Mouse (Mus musculus): Measurements from ENCODE around the gene Mpped2.

Gene Mpped2

DNA sequence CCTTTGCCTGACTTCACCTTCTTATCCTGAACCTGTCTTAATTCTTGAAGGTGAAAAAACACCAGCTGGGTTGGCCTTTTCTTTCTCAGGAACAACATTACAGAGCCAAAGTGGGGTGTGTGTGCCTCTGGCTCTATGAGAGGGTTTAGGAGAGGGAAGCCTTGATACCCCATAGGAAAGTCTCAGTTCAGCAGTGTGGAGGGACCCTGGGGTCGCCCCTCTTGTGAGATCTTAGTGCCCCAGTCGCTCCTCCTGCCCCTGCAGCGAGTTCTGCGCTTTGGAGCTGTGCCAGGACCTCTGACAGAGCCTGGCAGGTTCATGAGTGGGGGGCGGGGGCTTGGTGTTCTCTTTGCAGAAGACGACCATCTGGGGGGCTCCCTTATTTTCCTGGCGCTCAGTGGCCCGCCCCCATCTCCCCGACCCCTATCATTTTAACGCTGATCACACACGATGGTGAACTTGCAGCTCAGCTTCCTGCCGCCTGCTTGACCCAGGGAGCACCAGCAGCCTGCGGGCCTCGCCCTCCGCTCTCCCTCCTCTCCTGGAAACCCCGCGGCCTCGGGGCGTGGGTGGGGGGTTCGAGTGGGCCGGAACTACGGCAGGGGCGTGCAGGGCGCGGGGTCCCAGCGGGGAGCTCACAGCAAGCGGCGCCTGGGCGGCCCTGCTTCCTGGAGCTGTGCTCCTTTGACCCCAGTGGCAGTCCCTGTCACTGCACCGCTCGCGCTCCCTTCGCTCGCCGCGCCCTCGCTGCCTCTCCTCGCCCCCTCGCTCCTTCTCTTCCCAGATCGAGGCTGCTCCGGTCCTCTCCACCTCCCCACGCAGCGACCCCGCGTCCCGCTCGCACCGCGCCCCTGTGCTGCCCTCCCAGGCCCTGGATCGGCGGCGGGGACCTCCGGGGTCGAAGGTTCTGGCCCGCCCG, at the start of gene Mpped2:
Gene Mpped2 (plus strand): TSS at position 487 of the 919 bp plus-strand sequence.
- DNase-seq, result no peak

GRCm38 (mm10) chr2:106644782-106645181, 48.3 kb upstream of the Mpped2 start:
- no peak for DNase-seq

- no peak for DNase-seq
Measured at GRCm38 (mm10) chr2:106649686-106650570, 43.1 kb upstream of the Mpped2 start.

- DNase-seq, result no peak
Measured at GRCm38 (mm10) chr2:106652151-106652550, 40.9 kb upstream of the Mpped2 start.

- no peak for DNase-seq
Measured at GRCm38 (mm10) chr2:106652741-106653140, 40.3 kb upstream of the Mpped2 start.

- DNase-seq, result no peak
Measured at GRCm38 (mm10) chr2:106653261-106653660, 39.8 kb upstream of the Mpped2 start.

- no peak for DNase-seq
Measured at GRCm38 (mm10) chr2:106655271-106655670, 37.8 kb upstream of the Mpped2 start.

- no peak for DNase-seq
Measured at GRCm38 (mm10) chr2:106665271-106665670, 27.8 kb upstream of the Mpped2 start.

GRCm38 (mm10) chr2:106674319-106674718, 18.8 kb upstream of the Mpped2 start:
- DNase-seq, result no peak

DNA sequence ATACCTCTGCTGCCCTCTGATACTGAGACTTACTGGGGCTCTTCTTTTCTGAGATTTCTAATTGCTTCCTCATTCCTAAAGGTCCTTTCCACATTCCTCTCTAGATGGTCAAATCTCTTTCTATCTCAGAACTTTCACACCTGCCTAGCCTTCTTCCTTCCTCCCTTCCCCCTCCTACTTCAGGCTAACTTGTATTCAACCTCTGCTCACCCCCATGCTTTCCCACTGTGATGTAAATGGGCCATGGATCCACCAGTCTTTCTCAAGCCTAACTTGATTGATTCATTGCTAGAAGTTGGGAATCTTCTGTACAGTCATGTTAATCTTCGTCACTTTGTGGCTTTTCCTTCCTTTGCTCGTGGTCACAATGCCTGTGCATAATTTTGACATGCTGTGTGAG, 15.6 kb upstream of the Mpped2 start:
- no peak for DNase-seq

- DNase-seq, result no peak
Measured at GRCm38 (mm10) chr2:106679720-106680455, 13.2 kb upstream of the Mpped2 start.

DNA sequence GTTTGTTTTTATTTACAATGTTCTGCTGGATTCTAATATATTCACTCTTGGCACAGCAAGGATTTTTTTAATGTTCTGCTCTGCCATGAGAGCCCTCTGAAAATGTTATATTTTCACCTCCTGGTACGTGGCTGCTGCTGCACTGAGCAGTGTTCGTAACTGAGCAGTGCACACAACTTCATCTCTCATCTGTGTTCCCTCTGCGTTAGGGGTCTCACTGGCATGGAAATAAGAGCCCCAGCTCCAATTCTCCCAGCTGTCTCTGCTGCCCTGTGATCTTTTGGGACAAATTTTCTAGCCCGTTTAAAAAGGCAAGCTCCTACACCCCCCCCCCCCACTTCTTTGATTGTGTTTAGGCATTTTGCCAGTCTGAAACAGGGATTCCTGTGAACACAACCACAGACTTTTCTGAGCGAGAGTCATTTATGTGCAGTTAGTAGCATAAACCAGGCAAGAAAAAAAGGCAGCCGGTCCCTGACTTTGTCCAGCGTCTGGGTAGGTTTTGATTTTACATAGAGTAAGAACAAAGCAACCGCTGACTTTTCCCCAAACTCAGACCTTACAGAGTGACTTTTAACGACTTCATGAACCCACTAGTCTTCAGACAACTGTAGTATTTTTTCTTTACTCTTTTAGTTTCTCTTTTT, 9.8 kb upstream of the Mpped2 start:
- no peak for DNase-seq

DNA sequence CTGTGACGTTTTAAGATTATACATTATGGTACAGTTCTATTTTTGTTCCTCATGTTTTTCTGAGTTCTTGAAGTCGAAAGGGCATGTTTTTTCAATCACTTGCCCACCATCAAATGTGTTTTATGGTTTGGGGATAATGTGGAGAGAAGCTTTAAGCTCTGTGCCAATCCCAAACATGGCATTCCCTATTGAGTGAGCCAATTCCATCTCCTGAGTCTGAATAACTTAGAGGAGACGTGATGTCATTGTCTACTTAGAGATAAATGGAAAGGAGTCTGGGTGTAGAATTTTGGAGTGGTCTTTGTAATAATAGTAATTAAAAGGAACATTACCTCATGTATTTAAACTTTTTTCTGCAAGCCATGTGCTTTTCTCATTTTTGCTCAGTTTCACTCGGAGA, 9.2 kb upstream of the Mpped2 start:
- no peak for DNase-seq

DNA sequence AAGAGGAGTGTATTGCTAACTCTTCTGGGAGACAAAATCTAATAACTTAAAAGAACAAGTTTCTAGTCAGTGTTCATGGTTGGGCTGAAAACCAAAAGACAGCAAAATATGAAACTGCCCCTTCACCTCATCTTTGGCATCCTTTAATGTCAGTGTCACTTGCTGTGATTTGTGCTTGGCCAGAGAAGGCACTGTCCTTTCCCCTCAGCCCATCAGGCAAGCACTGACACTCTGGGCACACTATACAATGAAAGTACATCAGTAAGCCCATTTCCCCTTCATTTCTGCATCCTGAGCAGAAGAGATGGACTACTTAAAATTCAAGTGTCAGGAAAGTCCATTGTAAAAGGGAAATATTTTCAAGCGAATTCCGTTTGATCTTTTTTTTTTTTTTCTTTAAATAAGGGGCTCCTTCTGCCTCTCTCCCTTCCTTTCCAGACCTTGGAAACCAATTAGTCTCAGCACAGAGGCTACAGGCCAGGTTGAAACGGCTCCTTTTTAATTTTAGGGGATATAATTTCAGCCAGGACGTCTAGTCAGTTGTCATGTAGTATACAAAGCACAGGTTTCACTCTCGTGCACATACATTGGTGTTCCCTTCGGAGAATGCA, 1.2 kb upstream of the Mpped2 start:
- no peak for DNase-seq

DNA sequence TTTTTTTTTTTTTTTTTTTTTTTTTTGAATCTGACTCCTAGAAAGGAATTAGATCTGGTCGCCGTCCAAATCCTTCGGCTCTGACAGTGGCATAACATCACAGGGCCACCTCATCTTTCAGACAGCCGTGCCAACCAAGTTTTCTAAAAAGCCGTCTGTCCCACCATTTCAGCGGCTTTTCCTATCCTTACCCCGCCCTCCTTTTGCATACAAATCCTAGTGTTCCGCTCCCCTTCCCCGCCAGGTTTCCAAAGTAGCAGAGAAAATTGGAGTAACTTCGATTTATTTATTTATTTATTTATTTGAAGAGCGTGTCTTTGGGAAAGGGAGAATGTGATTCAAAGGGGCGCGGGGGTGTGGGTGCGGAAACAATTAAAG, 675 bp upstream of the Mpped2 start:
- no peak for DNase-seq

DNA sequence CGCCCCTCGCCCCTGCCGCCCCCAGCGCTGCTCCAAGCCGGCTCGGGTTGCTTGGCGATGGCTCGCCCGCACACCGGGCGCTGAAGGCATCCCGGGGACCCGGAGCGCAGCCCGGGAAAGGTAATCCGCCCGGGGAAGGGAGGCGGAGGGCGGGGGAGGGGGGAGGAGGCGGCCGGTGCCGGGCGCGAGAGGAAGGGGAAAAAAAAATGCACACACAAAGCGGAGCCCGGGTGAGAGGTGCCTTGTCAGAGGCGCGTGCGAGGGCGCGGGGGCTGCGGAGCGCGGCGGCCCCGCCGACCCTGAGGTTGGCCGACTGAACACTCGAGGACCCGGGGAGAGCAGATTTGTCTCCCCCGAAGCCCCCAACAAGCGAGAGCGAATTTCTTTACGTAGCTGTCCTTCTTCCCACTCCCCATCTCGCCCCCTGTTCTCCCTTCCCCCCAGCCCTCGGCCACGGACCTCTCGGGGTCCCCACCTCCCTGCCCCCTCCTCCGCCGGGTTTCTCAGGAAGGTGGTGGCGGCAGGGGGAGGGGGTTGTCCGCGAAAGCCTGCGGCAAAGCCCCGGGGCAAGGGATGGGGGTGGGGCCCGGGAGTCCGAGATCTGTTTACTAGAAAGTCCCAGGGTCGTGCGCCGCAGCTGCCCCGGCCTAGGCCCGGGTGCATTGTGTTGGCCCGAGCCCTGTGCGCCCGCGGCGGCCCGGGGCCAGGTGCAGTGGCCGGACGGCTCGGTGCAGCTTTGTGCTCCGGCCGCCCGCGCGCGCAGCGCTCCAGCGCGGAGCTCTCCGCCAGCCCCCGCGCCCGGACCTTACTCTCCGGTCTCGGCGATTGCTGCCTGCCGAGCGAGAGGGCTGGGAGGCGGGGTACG, 865 bp downstream of the Mpped2 start:
- DNase-seq, result no peak

DNA sequence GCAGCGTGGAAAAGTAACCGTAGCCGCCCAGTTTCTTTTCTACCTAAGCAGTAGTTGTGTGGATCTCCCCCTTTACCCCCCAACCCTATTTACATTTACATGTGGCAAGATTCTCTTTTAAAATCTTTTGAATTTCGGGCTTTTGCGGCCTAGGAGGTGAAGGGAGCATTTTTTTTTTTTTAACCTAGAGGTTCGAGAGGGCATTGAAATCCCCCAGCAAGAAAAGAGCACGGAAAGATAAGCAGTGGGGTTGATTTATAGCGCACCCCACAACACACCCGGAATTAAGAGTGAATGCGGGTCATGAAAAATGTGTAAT, 1.5 kb downstream of the Mpped2 start:
- DNase-seq, result no peak

GRCm38 (mm10) chr2:106694886-106695733, 2.0 kb downstream of the Mpped2 start:
- DNase-seq, result no peak

DNA sequence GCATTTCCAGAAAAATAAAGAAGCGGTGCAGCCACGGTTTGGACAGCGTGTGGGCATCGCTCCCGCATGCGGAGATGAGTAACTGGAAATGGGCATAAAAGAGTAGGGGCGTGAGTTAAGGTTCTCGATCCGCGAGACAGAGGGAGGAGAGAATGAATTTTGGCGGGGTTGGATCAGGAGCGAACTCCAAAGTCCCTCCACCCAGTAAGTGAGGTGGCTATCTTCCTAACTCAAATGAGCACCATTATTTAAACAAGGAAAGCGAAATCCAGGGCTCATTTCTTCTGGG, 2.6 kb downstream of the Mpped2 start:
- DNase-seq, result no peak

GRCm38 (mm10) chr2:106696372-106696771, 3.3 kb downstream of the Mpped2 start:
- no peak for DNase-seq

DNA sequence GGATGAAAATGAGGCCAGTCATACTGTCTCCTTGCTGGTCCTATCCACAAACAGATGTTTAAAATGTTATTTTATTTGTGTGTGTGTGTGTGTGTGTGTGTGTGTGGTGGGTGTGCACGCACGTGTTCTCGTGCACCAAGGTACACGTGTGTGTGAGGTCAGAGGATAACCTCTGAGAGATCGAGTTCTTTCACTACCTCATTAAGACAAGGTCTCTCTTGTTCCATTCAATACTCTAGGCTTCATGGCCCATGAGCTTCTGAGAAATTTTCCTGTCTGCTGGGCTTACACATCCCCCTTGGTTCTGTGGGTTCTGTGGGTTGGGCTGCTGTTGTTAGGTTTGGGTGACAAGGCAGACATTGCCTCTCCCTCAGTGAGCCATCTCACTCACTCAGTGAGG, 12.6 kb downstream of the Mpped2 start:
- DNase-seq, result no peak
